Mouse (Mus musculus) CH12.LX (cell line): ENCODE measurements around the gene Lman2. TPM values are rescaled to one million over a fixed set of nuclear protein-coding genes. Genes with fewer than 3 reads are reported as not detected.

Experiments used
- DNase-seq: peaks from one replicate; pipeline ENCODE4 v3.0.0-alpha.2; 2013; ENCODE audit errors: extremely low read depth
- H3K27ac ChIP-seq: 2 replicates; pipeline ENCODE4 v1.5.1; 2012; ENCODE audit warnings: low read depth, mild to moderate bottlenecking, control low read depth, moderate library complexity; ENCODE audit not compliant: insufficient read depth
- H3K27me3 ChIP-seq: replicated peaks from 2 replicates; pipeline ENCODE3; 2012; ENCODE audit warnings: inconsistent platforms
- H3K36me3 ChIP-seq, 2 experiments: replicated peaks in 1 of 2; 2 replicates each; pipeline versions ENCODE3 to v1.6.1; 2012; ENCODE audit warnings: inconsistent platforms in 1 of 2, low read length in 1 of 2, mild to moderate bottlenecking in 1 of 2, mixed read lengths in 1 of 2, moderate library complexity in 1 of 2; ENCODE audit not compliant: control insufficient read depth in 1 of 2, insufficient read depth in 1 of 2
- H3K4me1 ChIP-seq, 2 experiments: 2 replicates each; pipeline ENCODE4 v1.6.1; 2012; ENCODE audit warnings: inconsistent platforms in 1 of 2, moderate library complexity in 1 of 2; ENCODE audit not compliant: insufficient read depth in 2 of 2, control insufficient read depth in 1 of 2
- H3K4me2 ChIP-seq: 2 replicates; pipeline ENCODE4 v1.6.1; 2012; ENCODE audit warnings: low read depth, mild to moderate bottlenecking, control low read depth; ENCODE audit not compliant: poor library complexity, insufficient read depth, severe bottlenecking
- H3K4me3 ChIP-seq, 3 experiments: fragments of 150-350 bp in 1 of 3; sonication (generic) in 1 of 3; replicated peaks in 1 of 3; 2 replicates each; pipeline versions ENCODE3 to v1.5.1; 2011 to 2012; ENCODE audit warnings: low read depth in 2 of 3, low read length in 2 of 3, mild to moderate bottlenecking in 2 of 3, moderate library complexity in 2 of 3, control low read depth in 1 of 3, improper control_type of control experiment in 1 of 3, inconsistent platforms in 1 of 3, mixed read lengths in 1 of 3; ENCODE audit not compliant: poor library complexity in 1 of 3
- H3K79me2 ChIP-seq: replicated peaks from 2 replicates; pipeline ENCODE4 v1.6.1; 2012; ENCODE audit warnings: mild to moderate bottlenecking, moderate library complexity; ENCODE audit not compliant: control insufficient read depth, poor library complexity, insufficient read depth, severe bottlenecking; ENCODE audit errors: extremely low read depth
- H3K9ac ChIP-seq: 2 replicates; pipeline ENCODE4 v1.6.1; 2012; ENCODE audit warnings: low read depth, mild to moderate bottlenecking, control low read depth, moderate library complexity; ENCODE audit not compliant: insufficient read depth
- H3K9me3 ChIP-seq: replicated peaks from 2 replicates; pipeline ENCODE3; 2012; ENCODE audit warnings: low read length, inconsistent platforms, mixed read lengths
- BHLHE40 ChIP-seq: IDR thresholded peaks from 2 replicates; pipeline ENCODE4 v1.6.1; 2011; ENCODE audit warnings: mild to moderate bottlenecking, low read depth, low read length, improper control_type of control experiment
- CHD1 ChIP-seq: IDR thresholded peaks from 2 replicates; pipeline ENCODE4 v1.6.1; 2012; ENCODE audit warnings: low read depth, low read length, improper control_type of control experiment, inconsistent platforms
- E2F4 ChIP-seq: IDR thresholded peaks from 2 replicates; pipeline ENCODE4 v1.6.1; 2011; ENCODE audit warnings: low read depth, low read length, improper control_type of control experiment; ENCODE audit not compliant: insufficient replicate concordance
- ELF1 ChIP-seq: IDR thresholded peaks from 2 replicates; pipeline ENCODE4 v1.6.1; 2014; ENCODE audit warnings: low read depth, mild to moderate bottlenecking, inconsistent platforms, low read length, improper control_type of control experiment
- EP300 ChIP-seq: IDR thresholded peaks from 2 replicates; pipeline ENCODE4 v1.6.1; 2011; ENCODE audit warnings: low read length, improper control_type of control experiment
- GABPA ChIP-seq: IDR thresholded peaks from 2 replicates; pipeline ENCODE4 v1.6.1; 2012; ENCODE audit warnings: low read depth, low read length, improper control_type of control experiment, inconsistent platforms; ENCODE audit not compliant: insufficient replicate concordance
- HCFC1 ChIP-seq: IDR thresholded peaks from 2 replicates; pipeline ENCODE4 v1.6.1; 2012; ENCODE audit warnings: low read depth, mild to moderate bottlenecking, inconsistent platforms, low read length, improper control_type of control experiment
- JUN ChIP-seq: IDR thresholded peaks from 2 replicates; pipeline ENCODE4 v1.6.1; 2011; ENCODE audit warnings: low read depth, mild to moderate bottlenecking, low read length, improper control_type of control experiment, moderate library complexity; ENCODE audit not compliant: insufficient read depth
- JUND ChIP-seq: conservative IDR thresholded peaks from 2 replicates; pipeline ENCODE4 v1.6.1; 2011; ENCODE audit warnings: low read depth, low read length, improper control_type of control experiment
- MAFK ChIP-seq: IDR thresholded peaks from 2 replicates; pipeline ENCODE4 v1.6.1; 2011; ENCODE audit warnings: low read length, improper control_type of control experiment; ENCODE audit not compliant: insufficient replicate concordance
- MAX ChIP-seq: IDR thresholded peaks from 2 replicates; pipeline ENCODE4 v1.6.1; 2011; ENCODE audit warnings: low read length, improper control_type of control experiment
- MAZ ChIP-seq: IDR thresholded peaks from 2 replicates; pipeline ENCODE4 v1.6.1; 2012; ENCODE audit warnings: low read depth, mild to moderate bottlenecking, inconsistent platforms, low read length, improper control_type of control experiment, moderate library complexity
- MXI1 ChIP-seq: IDR thresholded peaks from 2 replicates; pipeline ENCODE4 v1.6.1; 2011; ENCODE audit warnings: mild to moderate bottlenecking, low read depth, low read length, improper control_type of control experiment
- MYC ChIP-seq: IDR thresholded peaks from 2 replicates; pipeline ENCODE4 v1.6.1; 2011; ENCODE audit warnings: low read depth, mild to moderate bottlenecking, improper control_type of control experiment, low read length
- NELFE ChIP-seq: IDR thresholded peaks from 2 replicates; pipeline ENCODE4 v1.6.1; 2011; ENCODE audit warnings: low read depth, low read length, improper control_type of control experiment
- PAX5 ChIP-seq: IDR thresholded peaks from 2 replicates; pipeline ENCODE4 v1.6.1; 2012; ENCODE audit warnings: low read length, inconsistent platforms, mixed read lengths
- POLR2A ChIP-seq: IDR thresholded peaks from 2 replicates; pipeline ENCODE4 v1.6.1; 2011; ENCODE audit warnings: low read depth, mild to moderate bottlenecking, improper control_type of control experiment, low read length
- POLR2AphosphoS2 ChIP-seq: IDR thresholded peaks from 2 replicates; pipeline ENCODE4 v1.6.1; 2011; ENCODE audit warnings: low read depth, low read length, improper control_type of control experiment
- RCOR1 ChIP-seq: conservative IDR thresholded peaks from 2 replicates; pipeline ENCODE4 v1.6.1; 2012; ENCODE audit warnings: low read depth, mild to moderate bottlenecking, inconsistent platforms, low read length, improper control_type of control experiment
- SIN3A ChIP-seq: IDR thresholded peaks from 2 replicates; pipeline ENCODE4 v1.6.1; 2012; ENCODE audit warnings: low read length, improper control_type of control experiment, inconsistent platforms
- TCF12 ChIP-seq: IDR thresholded peaks from 2 replicates; pipeline ENCODE4 v1.6.1; 2014; ENCODE audit warnings: low read depth, mild to moderate bottlenecking, inconsistent platforms, low read length, improper control_type of control experiment
- UBTF ChIP-seq: IDR thresholded peaks from 2 replicates; pipeline ENCODE4 v1.6.1; 2012; ENCODE audit warnings: low read depth, mild to moderate bottlenecking, inconsistent platforms, low read length, improper control_type of control experiment, moderate library complexity
- USF1 ChIP-seq: IDR thresholded peaks from 2 replicates; pipeline ENCODE4 v1.6.1; 2014; ENCODE audit warnings: low read depth, mild to moderate bottlenecking, inconsistent platforms, low read length, improper control_type of control experiment
- USF2 ChIP-seq: conservative IDR thresholded peaks from 2 replicates; pipeline ENCODE4 v1.6.1; 2011; ENCODE audit warnings: low read depth, low read length, improper control_type of control experiment
- ZC3H11A ChIP-seq: IDR thresholded peaks from 2 replicates; pipeline ENCODE4 v1.6.1; 2012; ENCODE audit warnings: low read depth, mild to moderate bottlenecking, inconsistent platforms, low read length, improper control_type of control experiment
- dilution Hi-C: fragments of 300-500 bp; cut with MboI; formaldehyde crosslinking; loops from 2 replicates; pipeline ENCODE4 v1.14.3; 2020; ENCODE audit warnings: low sequenced_read_pairs; ENCODE audit not compliant: extremely low pct_unique_long_range_greater_than_20kb, extremely low pct_ligation_motif_present
- in situ Hi-C: fragments of 300-500 bp; cut with MboI; formaldehyde crosslinking; loops from 3 replicates; pipeline ENCODE4 v1.14.3; 2019; ENCODE audit warnings: low sequenced_read_pairs, low pct_ligation_motif_present, low pct_unique_long_range_greater_than_20kb, mixed read lengths
- polyA plus RNA-seq: library from polyadenylated mRNA; unstranded; fragments of >175 nt; gene quantifications from 2 replicates; pipeline ENCODE4 v1.2.1, GENCODE M21; 2012; ENCODE audit warnings: low read depth; ENCODE audit not compliant: insufficient read length
- total RNA-seq, 2 experiments: library from RNA; depleted of rRNA; stranded (reverse); fragments of 300-350 nt in 1 of 2; fragments of >200 nt in 1 of 2; gene quantifications; 2 replicates each; pipeline ENCODE4 v1.2.3; 2012 to 2014

Gene Lman2
- total and polyA plus RNA-seq, 3 experiments, result 94.6 to 174 (median 126) TPM

DNA sequence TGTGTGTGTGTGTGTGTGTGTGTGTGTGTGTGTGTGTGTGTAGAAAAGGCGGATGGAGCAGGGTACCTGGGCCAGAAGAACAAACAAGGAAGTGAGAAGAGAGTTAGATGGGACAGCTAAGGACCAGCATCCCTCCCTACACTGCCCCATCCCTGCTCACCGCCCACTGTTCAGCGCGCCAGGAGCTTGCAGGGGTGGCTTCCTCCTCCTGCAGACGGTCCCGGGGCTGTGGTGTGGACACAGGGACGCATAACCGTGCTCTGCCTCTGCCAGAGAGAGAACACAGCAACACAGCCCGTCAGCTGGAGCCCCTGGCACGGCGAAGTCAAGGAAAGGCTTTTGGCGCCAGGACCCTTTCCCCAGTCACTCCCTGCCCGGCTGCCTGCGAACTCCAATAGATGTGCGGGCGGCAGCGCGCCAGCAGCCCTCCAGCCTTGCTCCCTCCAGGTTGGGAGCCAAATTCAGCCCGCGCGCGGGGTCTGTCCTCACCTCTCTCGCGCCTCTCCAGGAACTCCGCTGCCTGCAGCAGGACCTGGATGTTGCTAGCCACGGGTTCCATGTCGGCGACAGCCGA, 33.4 kb downstream of the Lman2 start:
- Histone ChIP-seq H3K36me3 (peaks cover 20 to 22% of the 10 kb centered on the region in 2 experiments), H3K4me2 (peak overlapping the region; percentile 55)
- DNase-seq, result no peak
- TF ChIP-seq RCOR1 (no peak), HCFC1 (no peak), E2F4 (no peak), USF1 (no peak), EP300 (no peak), SIN3A (no peak), TCF12 (no peak), GABPA (no peak), POLR2A (no peak), UBTF (no peak), CHD1 (no peak), BHLHE40 (no peak), MAZ (no peak), JUND (no peak), PAX5 (no peak), ELF1 (no peak), POLR2AphosphoS2 (no peak), MYC (no peak)
- TF ChIP-seq, all 38 proteins: peak for 0
- dilution Hi-C loops, result no loop called here
- no peaks in the 10 kb centered on the region for H3K27me3 ChIP-seq
- H3K4me1 ChIP-seq, result peaks cover 25 to 34% of the 10 kb centered on the region in 2 experiments
- peak overlapping the region; percentile 61 to 71 (median 63) for H3K4me3 ChIP-seq
- no peaks in the 10 kb centered on the region; the same call in 1 of the 2 replicates for H3K79me2 ChIP-seq
- peak overlapping the region; percentile 33 for H3K9ac ChIP-seq
- in situ Hi-C loops, result no loop called here
- no peak overlapping the region for H3K27ac ChIP-seq
- H3K9me3 ChIP-seq, result no peaks in the 10 kb centered on the region

DNA sequence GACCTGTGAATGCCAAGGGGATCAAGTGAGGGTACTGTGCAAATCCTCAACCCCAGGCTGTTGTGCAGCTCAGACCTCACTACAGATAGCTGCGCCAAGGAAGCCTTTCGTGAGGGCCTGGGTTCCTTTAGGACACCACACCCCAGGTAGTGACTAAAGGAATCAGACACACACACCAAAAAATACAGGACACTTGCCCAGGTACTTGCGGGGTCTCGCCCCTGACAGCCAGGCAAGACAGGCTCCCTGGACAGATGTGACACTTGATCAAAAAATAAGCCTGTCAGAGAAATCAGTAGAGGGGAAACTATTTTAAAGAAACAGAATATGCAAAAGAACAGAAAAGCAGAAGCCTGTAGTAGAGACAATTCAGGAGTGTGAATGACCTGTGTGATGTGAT, 33.9 kb downstream of the Lman2 start:
- dilution Hi-C loops, result no loop called here
- TF ChIP-seq MAX (no peak), MAZ (no peak), MYC (no peak), JUN (no peak), CHD1 (no peak), USF2 (no peak), MXI1 (no peak), TCF12 (no peak), ZC3H11A (no peak), NELFE (no peak), MAFK (no peak)
- no peak for DNase-seq
- Histone ChIP-seq H3K36me3 (peaks cover 26 to 28% of the 10 kb centered on the region in 2 experiments), H3K79me2 (peaks cover 5% of the 10 kb centered on the region), H3K27ac (no peak overlapping the region), H3K4me2 (peak overlapping the region; percentile 55; the same call in 1 of the 2 replicates), H3K27me3 (no peaks in the 10 kb centered on the region), H3K4me1 (peaks cover 27 to 39% of the 10 kb centered on the region in 2 experiments), H3K9me3 (no peaks in the 10 kb centered on the region), H3K4me3 (peak overlapping the region in 1 of 3 experiments; percentile 71), H3K9ac (no peak overlapping the region)
- in situ Hi-C loops, result no loop called here
